Mouse (Mus musculus): ENCODE results near the gene Tshz2. TPM values are rescaled to one million over a fixed set of nuclear protein-coding genes. Genes with fewer than 3 reads are reported as not detected.
A peak's percentile ranks its signal among the peaks of the same experiment; 100 is the strongest.

Tshz2 gene
- polyA plus RNA-seq, 1 experiment from 2014 or later = 5.1 TPM

GRCm38 (mm10) chr2:170006829-170007228 lies 374.0 kb downstream of the Tshz2 start:
- Histone ChIP-seq H3K4me1 (replicated peaks) (peaks cover 40% of the 10 kb centered on the region), H3K36me3 (no peaks in the 10 kb centered on the region), H3K4me3 (no peak overlapping the region), H3K9me3 (peaks cover 6% of the 10 kb centered on the region; the same call in 1 of the 2 replicates), H3K27me3 (ENCODE audit: insufficient read depth, poor library complexity, severe bottlenecking) (no peaks in the 10 kb centered on the region), H3K27ac (no peak overlapping the region)
- 80% methylated on average over 8 of the region's 8 CpGs for WGBS
- DNase-seq (ENCODE audit: low spot score) = no peak

GRCm38 (mm10) chr2:170007426-170007958 lies 374.7 kb downstream of the Tshz2 start:
- no peak for DNase-seq (ENCODE audit: low spot score)
- Histone ChIP-seq H3K27me3 (ENCODE audit: insufficient read depth, poor library complexity, severe bottlenecking) (no peaks in the 10 kb centered on the region), H3K4me3 (no peak overlapping the region), H3K27ac (no peak overlapping the region), H3K9me3 (peaks cover 6% of the 10 kb centered on the region; the same call in 1 of the 2 replicates), H3K4me1 (replicated peaks) (peaks cover 46% of the 10 kb centered on the region), H3K36me3 (no peaks in the 10 kb centered on the region)
- WGBS = 70% methylated on average over 6 of the region's 6 CpGs

GRCm38 (mm10) chr2:170009729-170010128 lies 376.9 kb downstream of the Tshz2 start:
- H3K9me3 ChIP-seq = peaks cover 6% of the 10 kb centered on the region; the same call in 1 of the 2 replicates
- no peak for DNase-seq (ENCODE audit: low spot score)
- H3K27me3 ChIP-seq (ENCODE audit: insufficient read depth, poor library complexity, severe bottlenecking) = no peaks in the 10 kb centered on the region
- no peaks in the 10 kb centered on the region for H3K36me3 ChIP-seq
- H3K4me1 ChIP-seq (replicated peaks) = peaks cover 34% of the 10 kb centered on the region
- H3K4me3 ChIP-seq = no peak overlapping the region
- H3K27ac ChIP-seq = peak overlapping the region; percentile 60
- 35% methylated on average over 11 of the region's 11 CpGs for WGBS

GRCm38 (mm10) chr2:170011858-170012257 lies 379.0 kb downstream of the Tshz2 start:
- Histone ChIP-seq H3K36me3 (no peaks in the 10 kb centered on the region), H3K27ac (peak overlapping the region; percentile 50; the same call in 1 of the 2 replicates), H3K4me3 (no peak overlapping the region), H3K27me3 (ENCODE audit: insufficient read depth, poor library complexity, severe bottlenecking) (no peaks in the 10 kb centered on the region), H3K9me3 (peaks cover 6% of the 10 kb centered on the region; the same call in 1 of the 2 replicates), H3K4me1 (replicated peaks) (peaks cover 36% of the 10 kb centered on the region)
- 65% methylated on average over 8 of the region's 8 CpGs for WGBS
- no peak for DNase-seq (ENCODE audit: low spot score)

GRCm38 (mm10) chr2:170017302-170017701 lies 384.5 kb downstream of the Tshz2 start:
- no peaks in the 10 kb centered on the region for H3K9me3 ChIP-seq
- H3K27me3 ChIP-seq (ENCODE audit: insufficient read depth, poor library complexity, severe bottlenecking) = no peaks in the 10 kb centered on the region
- H3K4me1 ChIP-seq (replicated peaks) = peaks cover 11% of the 10 kb centered on the region
- no peak overlapping the region for H3K27ac ChIP-seq
- WGBS = 45% methylated on average over 6 of the region's 6 CpGs
- no peak overlapping the region for H3K4me3 ChIP-seq
- DNase-seq (ENCODE audit: low spot score) = no peak
- H3K36me3 ChIP-seq = no peaks in the 10 kb centered on the region

GRCm38 (mm10) chr2:170017926-170018325 lies 385.1 kb downstream of the Tshz2 start:
- Histone ChIP-seq H3K4me3 (no peak overlapping the region), H3K27me3 (ENCODE audit: insufficient read depth, poor library complexity, severe bottlenecking) (no peaks in the 10 kb centered on the region), H3K9me3 (no peaks in the 10 kb centered on the region), H3K27ac (no peak overlapping the region), H3K36me3 (no peaks in the 10 kb centered on the region), H3K4me1 (replicated peaks) (peaks cover 8% of the 10 kb centered on the region)
- 93% methylated on average over 7 of the region's 7 CpGs for WGBS
- no peak for DNase-seq (ENCODE audit: low spot score)

GRCm38 (mm10) chr2:170022953-170023352 lies 390.1 kb downstream of the Tshz2 start:
- Histone ChIP-seq H3K36me3 (no peaks in the 10 kb centered on the region), H3K4me3 (no peak overlapping the region), H3K27me3 (ENCODE audit: insufficient read depth, poor library complexity, severe bottlenecking) (no peaks in the 10 kb centered on the region), H3K4me1 (replicated peaks) (0 out of 2 replicates have a peak, but pooled peaks cover 3% of the 10 kb centered on the region), H3K27ac (no peak overlapping the region), H3K9me3 (peaks cover 4% of the 10 kb centered on the region; the same call in 1 of the 2 replicates)
- 80% methylated on average over 5 of the region's 5 CpGs for WGBS
- DNase-seq (ENCODE audit: low spot score) = no peak

GRCm38 (mm10) chr2:170023741-170024140 lies 390.9 kb downstream of the Tshz2 start:
- Histone ChIP-seq H3K4me1 (replicated peaks) (peaks cover 6% of the 10 kb centered on the region; the same call in 1 of the 2 replicates), H3K9me3 (peaks cover 4% of the 10 kb centered on the region; the same call in 1 of the 2 replicates), H3K4me3 (no peak overlapping the region), H3K36me3 (no peaks in the 10 kb centered on the region), H3K27me3 (ENCODE audit: insufficient read depth, poor library complexity, severe bottlenecking) (no peaks in the 10 kb centered on the region), H3K27ac (no peak overlapping the region)
- DNase-seq (ENCODE audit: low spot score) = no peak
- 82% methylated on average over 9 of the region's 9 CpGs for WGBS

GRCm38 (mm10) chr2:170024939-170025338 lies 392.1 kb downstream of the Tshz2 start:
- no peaks in the 10 kb centered on the region for H3K36me3 ChIP-seq
- WGBS = 90% methylated on average over 8 of the region's 8 CpGs

GRCm38 (mm10) chr2:170025896-170026295 lies 393.1 kb downstream of the Tshz2 start:
- Histone ChIP-seq H3K4me3 (no peak overlapping the region), H3K4me1 (replicated peaks) (peaks cover 10% of the 10 kb centered on the region; the same call in 1 of the 2 replicates), H3K9me3 (peaks cover 4% of the 10 kb centered on the region; the same call in 1 of the 2 replicates), H3K27ac (no peak overlapping the region), H3K36me3 (no peaks in the 10 kb centered on the region), H3K27me3 (ENCODE audit: insufficient read depth, poor library complexity, severe bottlenecking) (no peaks in the 10 kb centered on the region)
- 97% methylated on average over 6 of the region's 6 CpGs for WGBS
- no peak for DNase-seq (ENCODE audit: low spot score)

More at GRCm38 (mm10) chr2:170024939-170025338, 392.1 kb downstream of the Tshz2 start:
- Histone ChIP-seq H3K4me1 (replicated peaks) (peaks cover 10% of the 10 kb centered on the region; the same call in 1 of the 2 replicates), H3K9me3 (peaks cover 4% of the 10 kb centered on the region; the same call in 1 of the 2 replicates), H3K27ac (0 out of 2 replicates have a peak overlapping the region, but pooled peaks have one; percentile 29), H3K4me3 (no peak overlapping the region), H3K27me3 (ENCODE audit: insufficient read depth, poor library complexity, severe bottlenecking) (no peaks in the 10 kb centered on the region)
- DNase-seq (ENCODE audit: low spot score) = no peak

- peaks cover 4% of the 10 kb centered on the region; the same call in 1 of the 2 replicates for H3K9me3 ChIP-seq
- H3K27ac ChIP-seq = no peak overlapping the region
- no peaks in the 10 kb centered on the region for H3K27me3 ChIP-seq (ENCODE audit: insufficient read depth, poor library complexity, severe bottlenecking)
- H3K4me3 ChIP-seq = no peak overlapping the region
- 91% methylated on average over 7 of the region's 7 CpGs for WGBS
- H3K36me3 ChIP-seq = no peaks in the 10 kb centered on the region
- H3K4me1 ChIP-seq (replicated peaks) = peaks cover 10% of the 10 kb centered on the region; the same call in 1 of the 2 replicates
- DNase-seq (ENCODE audit: low spot score) = no peak
Observed at GRCm38 (mm10) chr2:170027837-170028236, 395.0 kb downstream of the Tshz2 start.

GRCm38 (mm10) chr2:170028488-170029303 lies 395.9 kb downstream of the Tshz2 start:
- DNase-seq (ENCODE audit: low spot score) = peak; percentile 26
- Histone ChIP-seq H3K4me3 (no peak overlapping the region), H3K27ac (no peak overlapping the region), H3K36me3 (no peaks in the 10 kb centered on the region), H3K27me3 (ENCODE audit: insufficient read depth, poor library complexity, severe bottlenecking) (no peaks in the 10 kb centered on the region), H3K9me3 (peaks cover 4% of the 10 kb centered on the region; the same call in 1 of the 2 replicates), H3K4me1 (replicated peaks) (peaks cover 8% of the 10 kb centered on the region; the same call in 1 of the 2 replicates)
- 62% methylated on average over 24 of the region's 24 CpGs for WGBS

Data from hindbrain, embryonic 10.5 days (tissue).